Mouse (Mus musculus): ENCODE measurements around the gene Zfp27. TPM values are rescaled to one million over a fixed set of nuclear protein-coding genes. Genes with fewer than 3 reads are reported as not detected.

Zfp27 gene
- polyA plus RNA-seq, 1 experiment from 2014 or later: 3.4 TPM

- H3K4me3 ChIP-seq (ENCODE audit: low read depth, low read length): no peak overlapping the region
- no peaks in the 10 kb centered on the region for H3K27me3 ChIP-seq (ENCODE audit: control insufficient read depth, insufficient read depth, low read length)
- TF ChIP-seq EP300 (optimal IDR thresholded peaks at IDR 0.05) (no peak), CTCF (IDR thresholded peaks at IDR 0.05; ENCODE audit: low read depth) (no peak)
- DNase-seq (ENCODE audit: low spot score) (no peak), ATAC-seq (ENCODE audit: low FRiP score, low TSS enrichment) (no peak)
- H3K9me3 ChIP-seq (ENCODE audit: control insufficient read depth, low read length): no peaks in the 10 kb centered on the region
- H3K9ac ChIP-seq (ENCODE audit: low read length): no peak overlapping the region
- WGBS: 90% methylated on average over 5 of the region's 5 CpGs
- no peaks in the 10 kb centered on the region for H3K36me3 ChIP-seq (ENCODE audit: control insufficient read depth, insufficient read depth, low read length)
- H3K4me2 ChIP-seq (replicated peaks; ENCODE audit: low read depth): 0 out of 2 replicates have a peak overlapping the region, but pooled peaks have one; percentile 66
- H3K27ac ChIP-seq (replicated peaks): no peak overlapping the region
- 0 out of 2 replicates have a peak, but pooled peaks cover 4% of the 10 kb centered on the region for H3K4me1 ChIP-seq (replicated peaks; ENCODE audit: control insufficient read depth, insufficient read depth)
Observed at GRCm38 (mm10) chr7:29907206-29907605, 834 bp upstream of the Zfp27 start.

GRCm38 (mm10) chr7:29906682-29907058 is 298 bp upstream of the Zfp27 start:
- Histone ChIP-seq H3K9me3 (ENCODE audit: control insufficient read depth, low read length) (no peaks in the 10 kb centered on the region), H3K27me3 (ENCODE audit: control insufficient read depth, insufficient read depth, low read length) (no peaks in the 10 kb centered on the region), H3K36me3 (ENCODE audit: control insufficient read depth, insufficient read depth, low read length) (no peaks in the 10 kb centered on the region), H3K27ac (replicated peaks) (peak overlapping the region; percentile 93), H3K4me2 (replicated peaks; ENCODE audit: low read depth) (peak overlapping the region; percentile 66), H3K4me3 (ENCODE audit: low read depth, low read length) (peak overlapping the region; percentile 59), H3K4me1 (replicated peaks; ENCODE audit: control insufficient read depth, insufficient read depth) (0 out of 2 replicates have a peak, but pooled peaks cover 4% of the 10 kb centered on the region), H3K9ac (ENCODE audit: low read length) (0 out of 2 replicates have a peak overlapping the region, but pooled peaks have one; percentile 35)
- WGBS: 20% methylated on average over 8 of the region's 8 CpGs
- ATAC-seq (ENCODE audit: low FRiP score, low TSS enrichment) (no peak), DNase-seq (ENCODE audit: low spot score) (no peak)
- TF ChIP-seq EP300 (optimal IDR thresholded peaks at IDR 0.05) (no peak), CTCF (IDR thresholded peaks at IDR 0.05; ENCODE audit: low read depth) (no peak)

- Histone ChIP-seq H3K27ac (replicated peaks) (no peak overlapping the region), H3K9me3 (ENCODE audit: control insufficient read depth, low read length) (no peaks in the 10 kb centered on the region), H3K4me1 (replicated peaks; ENCODE audit: control insufficient read depth, insufficient read depth) (0 out of 2 replicates have a peak, but pooled peaks cover 4% of the 10 kb centered on the region), H3K27me3 (ENCODE audit: control insufficient read depth, insufficient read depth, low read length) (no peaks in the 10 kb centered on the region), H3K4me3 (ENCODE audit: low read depth, low read length) (no peak overlapping the region), H3K4me2 (replicated peaks; ENCODE audit: low read depth) (no peak overlapping the region), H3K9ac (ENCODE audit: low read length) (no peak overlapping the region), H3K36me3 (ENCODE audit: control insufficient read depth, insufficient read depth, low read length) (peaks cover 5% of the 10 kb centered on the region)
- no peak for ATAC-seq (ENCODE audit: low FRiP score, low TSS enrichment)
- no peak for DNase-seq (ENCODE audit: low spot score)
- TF ChIP-seq CTCF (IDR thresholded peaks at IDR 0.05; ENCODE audit: low read depth) (no peak), EP300 (optimal IDR thresholded peaks at IDR 0.05) (no peak)
- 94% methylated on average over 4 of the region's 4 CpGs for WGBS
Observed at GRCm38 (mm10) chr7:29904101-29904500, 2.3 kb downstream of the Zfp27 start.

- H3K4me2 ChIP-seq (replicated peaks; ENCODE audit: low read depth): no peak overlapping the region
- peak; percentile 28 for TF ChIP-seq CTCF (IDR thresholded peaks at IDR 0.05; ENCODE audit: low read depth)
- no peak for TF ChIP-seq EP300 (optimal IDR thresholded peaks at IDR 0.05)
- ATAC-seq (ENCODE audit: low FRiP score, low TSS enrichment): no peak
Observed at GRCm38 (mm10) chr7:29898351-29898750, 8.0 kb downstream of the Zfp27 start.

GRCm38 (mm10) chr7:29892756-29893155 is 13.6 kb downstream of the Zfp27 start:
- H3K9ac ChIP-seq (ENCODE audit: low read length): no peak overlapping the region
- H3K4me2 ChIP-seq (replicated peaks; ENCODE audit: low read depth): no peak overlapping the region
- DNase-seq (ENCODE audit: low spot score): no peak
- no peak overlapping the region for H3K4me3 ChIP-seq (ENCODE audit: low read depth, low read length)
- no peaks in the 10 kb centered on the region for H3K27me3 ChIP-seq (ENCODE audit: control insufficient read depth, insufficient read depth, low read length)
- H3K36me3 ChIP-seq (ENCODE audit: control insufficient read depth, insufficient read depth, low read length): peaks cover 38% of the 10 kb centered on the region
- H3K9me3 ChIP-seq (ENCODE audit: control insufficient read depth, low read length): peaks cover 20% of the 10 kb centered on the region
- ATAC-seq (ENCODE audit: low FRiP score, low TSS enrichment): no peak
- 99% methylated on average over 4 of the region's 4 CpGs for WGBS
- H3K4me1 ChIP-seq (replicated peaks; ENCODE audit: control insufficient read depth, insufficient read depth): no peaks in the 10 kb centered on the region
- no peak for TF ChIP-seq CTCF (IDR thresholded peaks at IDR 0.05; ENCODE audit: low read depth)
- no peak for TF ChIP-seq EP300 (optimal IDR thresholded peaks at IDR 0.05)
- H3K27ac ChIP-seq (replicated peaks): no peak overlapping the region

More at GRCm38 (mm10) chr7:29898351-29898750, 8.0 kb downstream of the Zfp27 start:
- H3K9me3 ChIP-seq (ENCODE audit: control insufficient read depth, low read length): peaks cover 22% of the 10 kb centered on the region
- H3K27me3 ChIP-seq (ENCODE audit: control insufficient read depth, insufficient read depth, low read length): no peaks in the 10 kb centered on the region
- no peak overlapping the region for H3K27ac ChIP-seq (replicated peaks)
- H3K4me1 ChIP-seq (replicated peaks; ENCODE audit: control insufficient read depth, insufficient read depth): no peaks in the 10 kb centered on the region
- no peak overlapping the region for H3K9ac ChIP-seq (ENCODE audit: low read length)
- no peak for DNase-seq (ENCODE audit: low spot score)
- WGBS: 97% methylated on average over 4 of the region's 4 CpGs
- H3K4me3 ChIP-seq (ENCODE audit: low read depth, low read length): no peak overlapping the region
- H3K36me3 ChIP-seq (ENCODE audit: control insufficient read depth, insufficient read depth, low read length): peaks cover 38% of the 10 kb centered on the region

- DNase-seq (ENCODE audit: low spot score) (no peak), ATAC-seq (ENCODE audit: low FRiP score, low TSS enrichment) (no peak)
- WGBS: 97% methylated on average over 7 of the region's 7 CpGs
- no peak for TF ChIP-seq EP300 (optimal IDR thresholded peaks at IDR 0.05)
- no peak for TF ChIP-seq CTCF (IDR thresholded peaks at IDR 0.05; ENCODE audit: low read depth)
- peaks cover 31% of the 10 kb centered on the region for H3K36me3 ChIP-seq (ENCODE audit: control insufficient read depth, insufficient read depth, low read length)
- no peak overlapping the region for H3K27ac ChIP-seq (replicated peaks)
- H3K9me3 ChIP-seq (ENCODE audit: control insufficient read depth, low read length): peaks cover 31% of the 10 kb centered on the region
- no peak overlapping the region for H3K4me2 ChIP-seq (replicated peaks; ENCODE audit: low read depth)
- H3K9ac ChIP-seq (ENCODE audit: low read length): no peak overlapping the region
- no peak overlapping the region for H3K4me3 ChIP-seq (ENCODE audit: low read depth, low read length)
- H3K4me1 ChIP-seq (replicated peaks; ENCODE audit: control insufficient read depth, insufficient read depth): no peaks in the 10 kb centered on the region
- H3K27me3 ChIP-seq (ENCODE audit: control insufficient read depth, insufficient read depth, low read length): no peaks in the 10 kb centered on the region
Observed at GRCm38 (mm10) chr7:29890501-29890900, 15.9 kb downstream of the Zfp27 start.
